Mouse (Mus musculus) left cerebral cortex, adult 9 months (tissue): Measurements from ENCODE around the gene Defb13.
"Not testable (repeated sequence)": the region's sequence is repeated elsewhere in the genome, so short reads cannot be mapped to it uniquely, and the experiment has no call there.

Experiments
- DNase-seq, 2 experiments: peaks; one replicate each; pipeline ENCODE4 v3.0.0; 2022; ENCODE audit warnings: low spot score in 2 of 2

Gene Defb13

GRCm38 (mm10) chr8:21946462-21946861 lies at the start of gene Defb13:
Defb13 (plus strand) TSS chr8:21946762.
- no peak for DNase-seq

GRCm38 (mm10) chr8:21906290-21906689 lies 40.3 kb upstream of the Defb13 start, which contains the start of gene Defb11:
Defb11 (minus strand) TSS chr8:21906412.
- DNase-seq: not testable (repeated sequence)

- DNase-seq: no peak
These were observed 34.6 kb upstream of the Defb13 start for GRCm38 (mm10) chr8:21911931-21912330.

GRCm38 (mm10) chr8:21912554-21912953 lies 34.0 kb upstream of the Defb13 start:
- DNase-seq: no peak

- peak in 1 of 2 experiments; percentile 8 for DNase-seq
These were observed 30.9 kb upstream of the Defb13 start for GRCm38 (mm10) chr8:21915625-21916024.

- DNase-seq: not testable (repeated sequence)
These were observed 15.8 kb upstream of the Defb13 start for GRCm38 (mm10) chr8:21930754-21931153.

GRCm38 (mm10) chr8:21932610-21933009 lies 14.0 kb upstream of the Defb13 start, which contains the start of gene Defb15:
Defb15 (minus strand) TSS chr8:21932710.
- DNase-seq: no peak

- DNase-seq: not testable (repeated sequence)
These were observed 8.5 kb upstream of the Defb13 start, which contains the start of gene Defb35 for GRCm38 (mm10) chr8:21938052-21938451. Defb35 (plus strand) TSS chr8:21938352.

- no peak for DNase-seq
These were observed 902 bp downstream of the Defb13 start for GRCm38 (mm10) chr8:21947311-21948017.

GRCm38 (mm10) chr8:21955321-21955720 lies 8.8 kb downstream of the Defb13 start:
- peak in 1 of 2 experiments; percentile 54 for DNase-seq

GRCm38 (mm10) chr8:21956336-21956735 lies 9.8 kb downstream of the Defb13 start:
- DNase-seq: no peak

GRCm38 (mm10) chr8:21958414-21958813 lies 11.9 kb downstream of the Defb13 start, which contains the start of gene Fam90a1a:
Fam90a1a (plus strand) TSS chr8:21958714.
- DNase-seq: no peak

GRCm38 (mm10) chr8:21966646-21967045 lies 20.1 kb downstream of the Defb13 start:
- no peak for DNase-seq

GRCm38 (mm10) chr8:21969475-21969874 lies 22.9 kb downstream of the Defb13 start, which contains the start of gene Ccdc70:
Ccdc70 (plus strand) TSS chr8:21969775.
- no peak for DNase-seq

GRCm38 (mm10) chr8:21978193-21978592 lies 31.6 kb downstream of the Defb13 start:
- DNase-seq: peak in 1 of 2 experiments; percentile 37

- peak; percentile 3 to 48 for DNase-seq
These were observed 35.2 kb downstream of the Defb13 start for GRCm38 (mm10) chr8:21981664-21982337.

GRCm38 (mm10) chr8:21992184-21992583 lies 45.6 kb downstream of the Defb13 start:
- peak; percentile 26 to 69 for DNase-seq

- no peak for DNase-seq
These were observed 48.6 kb downstream of the Defb13 start for GRCm38 (mm10) chr8:21995181-21995580.
